In genomic region chr13:51101016-51101776, GRCm38 (mm10) we compare ENCODE assay signal across 8 mouse cellular contexts. TPM values are rescaled to one million over a fixed set of nuclear protein-coding genes. Genes with fewer than 3 reads are reported as not detected.
DNase-seq lines count a peak whose midpoint lies in the region; ATAC-seq and TF ChIP-seq lines count a peak whose summit lies in the region.

No protein-coding gene starts in this region.

- intact Hi-C loops in heart, adult 2 months (cut with DNase I): loop anchor here (5.0 kb wide), 2 partner anchors 36 to 316 kb away; no protein-coding TSS in a partner anchor

- peaks cover 2% of the 10 kb centered on the region; the same call in 1 of the 2 replicates for H3K36me3 ChIP-seq in heart, adult 2 months (ENCODE audit: control insufficient read depth, insufficient read depth, low read length)
- H3K36me3 ChIP-seq in limb, embryonic 12.5 days: peaks cover 27% of the 10 kb centered on the region; the same call in 1 of the 2 replicates
- peaks cover 19% of the 10 kb centered on the region; the same call in 1 of the 2 replicates for H3K36me3 ChIP-seq in midbrain, embryonic 12.5 days
- no peaks in the 10 kb centered on the region for H3K36me3 ChIP-seq in small intestine, adult 2 months (ENCODE audit: control insufficient read depth, insufficient read depth, low read length)

- peaks cover 17% of the 10 kb centered on the region; the same call in 1 of the 2 replicates for H3K9me3 ChIP-seq in limb, embryonic 12.5 days
- peaks cover 21% of the 10 kb centered on the region for H3K9me3 ChIP-seq in midbrain, embryonic 12.5 days

- H3K9ac ChIP-seq in heart, adult 2 months (ENCODE audit: low read depth, low read length): peak overlapping the region; percentile 95
- peak overlapping the region; percentile 97 for H3K9ac ChIP-seq in limb, embryonic 12.5 days (replicated peaks)
- H3K9ac ChIP-seq in midbrain, embryonic 12.5 days (replicated peaks): peak overlapping the region; percentile 96

- under 1% methylated on average over 76 of the region's 89 CpGs for WGBS in heart, adult 2 months
- 2% methylated on average over 38 of the region's 89 CpGs for WGBS in limb, embryonic 12.5 days
- 3% methylated on average over 48 of the region's 89 CpGs for WGBS in midbrain, embryonic 12.5 days
- WGBS in small intestine, adult 2 months: under 1% methylated on average over 82 of the region's 89 CpGs

- peak; percentile 52 to 60 for DNase-seq in adrenal gland, adult 18-20 months (ENCODE audit: low spot score in 2 of 2)
- DNase-seq in embryo, embryonic 11.5 days (ENCODE audit: low read depth, low spot score): peak; percentile 42
- DNase-seq in heart, adult 2 months: peak; percentile 72 to 77
- peak; percentile 65 for DNase-seq in kidney, adult 18-20 months
- DNase-seq in c-Kit-positive CD71-positive TER-119-positive erythroid progenitor cells, embryonic 14.5 days (ENCODE audit: low spot score): no peak

- peak overlapping the region; percentile 53 for H3K4me3 ChIP-seq in heart, adult 2 months
- H3K4me3 ChIP-seq in limb, embryonic 12.5 days (replicated peaks): peak overlapping the region; percentile 89
- H3K4me3 ChIP-seq in midbrain, embryonic 12.5 days: peak overlapping the region; percentile 87
- peak overlapping the region; percentile 100 for H3K4me3 ChIP-seq in small intestine, adult 2 months (ENCODE audit: low read depth, low read length)

- ATAC-seq in limb, embryonic 12.5 days (ENCODE audit: insufficient number of reproducible peaks, insufficient read depth, low FRiP score, low TSS enrichment, low read depth): peak; percentile 78
- ATAC-seq in midbrain, embryonic 12.5 days (ENCODE audit: low FRiP score, low read depth): peak; percentile 79

- no peak for TF ChIP-seq POLR2A in heart, adult 2 months (IDR thresholded peaks at IDR 0.05; ENCODE audit: insufficient read depth, low read depth, low read length)
- no peak for TF ChIP-seq POLR2A in small intestine, adult 2 months (IDR thresholded peaks at IDR 0.05; ENCODE audit: low read depth, low read length)

- peak; percentile 63 for TF ChIP-seq CTCF in heart, adult 2 months (IDR thresholded peaks at IDR 0.05)
- TF ChIP-seq CTCF in small intestine, adult 2 months (IDR thresholded peaks at IDR 0.05; ENCODE audit: extremely low read depth, insufficient read length, insufficient replicate concordance, low read depth, low read length): peak; percentile 49; the same call in 1 of the 2 replicates

- peak overlapping the region; percentile 97 for H3K27ac ChIP-seq in heart, adult 2 months
- H3K27ac ChIP-seq in limb, embryonic 12.5 days: peak overlapping the region; percentile 94
- peak overlapping the region; percentile 88 for H3K27ac ChIP-seq in midbrain, embryonic 12.5 days (replicated peaks)
- H3K27ac ChIP-seq in small intestine, adult 2 months (ENCODE audit: insufficient read depth, low read depth, low read length): peak overlapping the region; percentile 95

- H3K79me2 ChIP-seq in heart, adult 2 months (replicated peaks; ENCODE audit: control insufficient read depth, insufficient read depth, low read length): peaks cover 7% of the 10 kb centered on the region; the same call in 1 of the 2 replicates

- H3K4me1 ChIP-seq in heart, adult 2 months (ENCODE audit: control insufficient read depth, insufficient read depth, low read length): peaks cover 7% of the 10 kb centered on the region
- H3K4me1 ChIP-seq in limb, embryonic 12.5 days (replicated peaks): peaks cover 28% of the 10 kb centered on the region
- H3K4me1 ChIP-seq in midbrain, embryonic 12.5 days: 0 out of 2 replicates have a peak, but pooled peaks cover 6% of the 10 kb centered on the region
- peaks cover 14% of the 10 kb centered on the region for H3K4me1 ChIP-seq in small intestine, adult 2 months (ENCODE audit: control insufficient read depth, insufficient read depth, insufficient read length, low read length)

- no peaks in the 10 kb centered on the region for H3K27me3 ChIP-seq in heart, adult 2 months (ENCODE audit: control insufficient read depth, insufficient read depth, low read length)
- H3K27me3 ChIP-seq in limb, embryonic 12.5 days: no peaks in the 10 kb centered on the region
- H3K27me3 ChIP-seq in midbrain, embryonic 12.5 days: peaks cover 7% of the 10 kb centered on the region
- H3K27me3 ChIP-seq in small intestine, adult 2 months (ENCODE audit: control insufficient read depth, insufficient read depth, low read length): no peaks in the 10 kb centered on the region

- H3K4me2 ChIP-seq in limb, embryonic 12.5 days: peak overlapping the region; percentile 57
- H3K4me2 ChIP-seq in midbrain, embryonic 12.5 days (replicated peaks): peak overlapping the region; percentile 55

- no peak for TF ChIP-seq EP300 in heart, adult 2 months (IDR thresholded peaks at IDR 0.05; ENCODE audit: insufficient read depth, low read depth, low read length)

RNA-seq across cellular contexts. Expression of gene Spin1, which starts 0.5 kb away (rescaled TPM):
- total RNA-seq in adrenal gland, adult 18-20 months (2021): 10 to 100 TPM; 69.1 to 70.2 TPM
- total RNA-seq in heart, adult 2 months (2021): 10 to 100 TPM; 33.5 to 33.7 TPM
- polyA plus RNA-seq in heart, adult 2 months (2012; rRNA removed): 14.2 and 22.5 TPM in 2 replicates
- polyA plus RNA-seq in limb, embryonic 12.5 days (2016; fragmentation: Nextera tagmentation; extraction: Ambion mirVana): 142 and 146 TPM in 2 replicates
- 119 and 126 TPM in 2 replicates for polyA plus RNA-seq in midbrain, embryonic 12.5 days (2016; fragmentation: Nextera tagmentation; extraction: Ambion mirVana)
- 5.1 and 11.7 TPM in 2 replicates for polyA plus RNA-seq in small intestine, adult 2 months (2012; rRNA removed)
